Mouse (Mus musculus) heart, embryonic 10.5 days (tissue): Measurements from ENCODE around the gene Spdye4c. TPM values are rescaled to one million over a fixed set of nuclear protein-coding genes. Genes with fewer than 3 reads are reported as not detected.

ENCODE experiments used
- DNase-seq: peaks from one replicate; pipeline ENCODE4 v3.0.0-alpha.2; 2017; ENCODE audit warnings: low spot score
- H3K27ac ChIP-seq: fragments of 300-500 bp; sonication (generic); 2 replicates; pipeline ENCODE4 v1.5.1; 2016; ENCODE audit warnings: mild to moderate bottlenecking
- H3K27me3 ChIP-seq: fragments of 300-500 bp; sonication (generic); 2 replicates; pipeline ENCODE4 v1.6.1; 2016; ENCODE audit warnings: mild to moderate bottlenecking; ENCODE audit not compliant: poor library complexity, insufficient read depth, severe bottlenecking
- H3K36me3 ChIP-seq: fragments of 300-500 bp; sonication (generic); 2 replicates; pipeline ENCODE4 v1.6.1; 2016; ENCODE audit warnings: mild to moderate bottlenecking, moderate library complexity
- H3K4me1 ChIP-seq: fragments of 300-500 bp; sonication (generic); 2 replicates; pipeline ENCODE4 v1.6.1; 2016; ENCODE audit warnings: mild to moderate bottlenecking
- H3K4me3 ChIP-seq: fragments of 300-500 bp; sonication (generic); 2 replicates; pipeline ENCODE4 v1.5.1; 2016; ENCODE audit warnings: mild to moderate bottlenecking, moderate library complexity
- H3K9me3 ChIP-seq: fragments of 300-500 bp; sonication (generic); 2 replicates; pipeline ENCODE4 v1.6.1; 2016; ENCODE audit warnings: mild to moderate bottlenecking, moderate library complexity
- WGBS: fragments of 180-500 bp; shearing (Covaris S2); methylation state at CpG from one replicate; pipeline ENCODE4 v1.1.7; 2016; 5-methylcytosine and 5-hydroxymethylcytosine counted together
- polyA plus RNA-seq: library from polyadenylated mRNA; unstranded; fragments of >200 nt; fragmentation: Nextera tagmentation; extraction: Ambion mirVana; gene quantifications from 2 replicates; pipeline ENCODE4 v1.2.1, GENCODE M21; 2016

Spdye4c gene
- not detected in 2 replicates for polyA plus RNA-seq

DNA sequence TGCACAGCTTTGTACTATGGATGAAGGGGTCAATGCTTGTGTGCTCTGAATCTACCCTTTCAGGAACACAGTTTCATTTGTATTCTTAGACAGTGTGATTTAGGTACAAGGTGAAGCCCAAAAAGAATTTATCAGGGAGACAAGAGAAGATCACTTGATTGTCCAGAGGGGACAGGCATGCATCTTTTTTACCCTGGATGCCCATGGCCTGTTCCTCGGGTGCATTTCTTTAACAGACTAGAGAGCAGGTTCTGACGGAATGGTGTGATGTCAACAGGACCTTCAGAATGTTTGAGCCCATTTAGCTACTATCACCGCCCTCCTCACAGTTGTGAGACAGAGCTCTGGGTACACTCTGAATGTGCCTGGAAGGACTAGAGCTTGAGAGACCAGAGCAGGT, at the start of gene Spdye4c:
Gene Spdye4c (plus strand): TSS at position 301 of the 400 bp plus-strand sequence.
- no peaks in the 10 kb centered on the region for H3K9me3 ChIP-seq
- no peaks in the 10 kb centered on the region for H3K4me1 ChIP-seq
- no peak within 1 kb of the TSS for H3K27ac ChIP-seq
- no peak within 1 kb of the TSS for H3K4me3 ChIP-seq
- no peaks in the 10 kb centered on the region for H3K27me3 ChIP-seq
- no peak for DNase-seq
- H3K36me3 ChIP-seq, result no peaks in the 10 kb centered on the region
- WGBS, result 91% methylated on average over 3 of the region's 3 CpGs

DNA sequence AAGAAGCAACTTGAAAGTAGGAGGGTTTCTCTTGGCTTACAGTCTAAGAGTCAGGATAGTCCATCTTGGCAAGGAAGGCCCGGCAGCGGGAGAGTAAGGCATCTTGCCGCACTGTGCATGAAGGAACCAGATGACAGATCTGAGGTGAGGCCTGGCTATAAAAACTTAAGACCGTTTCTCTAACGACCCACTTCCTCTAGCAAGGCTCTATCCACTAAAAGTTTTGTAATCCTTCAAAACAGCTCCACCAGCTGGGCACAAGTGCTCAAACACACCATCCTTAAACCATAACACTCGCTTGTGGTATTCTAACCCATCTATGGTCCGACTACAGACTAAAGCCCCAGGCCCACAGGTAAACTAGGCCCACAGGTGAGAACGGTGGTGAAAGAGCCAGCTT, 47.5 kb upstream of the Spdye4c start:
- no peak for DNase-seq
- WGBS, result 79% methylated on average over 8 of the region's 8 CpGs
- no peaks in the 10 kb centered on the region for H3K4me1 ChIP-seq
- H3K36me3 ChIP-seq, result no peaks in the 10 kb centered on the region
- H3K9me3 ChIP-seq, result no peaks in the 10 kb centered on the region
- H3K4me3 ChIP-seq, result no peak overlapping the region
- H3K27me3 ChIP-seq, result no peaks in the 10 kb centered on the region
- H3K27ac ChIP-seq, result no peak overlapping the region

DNA sequence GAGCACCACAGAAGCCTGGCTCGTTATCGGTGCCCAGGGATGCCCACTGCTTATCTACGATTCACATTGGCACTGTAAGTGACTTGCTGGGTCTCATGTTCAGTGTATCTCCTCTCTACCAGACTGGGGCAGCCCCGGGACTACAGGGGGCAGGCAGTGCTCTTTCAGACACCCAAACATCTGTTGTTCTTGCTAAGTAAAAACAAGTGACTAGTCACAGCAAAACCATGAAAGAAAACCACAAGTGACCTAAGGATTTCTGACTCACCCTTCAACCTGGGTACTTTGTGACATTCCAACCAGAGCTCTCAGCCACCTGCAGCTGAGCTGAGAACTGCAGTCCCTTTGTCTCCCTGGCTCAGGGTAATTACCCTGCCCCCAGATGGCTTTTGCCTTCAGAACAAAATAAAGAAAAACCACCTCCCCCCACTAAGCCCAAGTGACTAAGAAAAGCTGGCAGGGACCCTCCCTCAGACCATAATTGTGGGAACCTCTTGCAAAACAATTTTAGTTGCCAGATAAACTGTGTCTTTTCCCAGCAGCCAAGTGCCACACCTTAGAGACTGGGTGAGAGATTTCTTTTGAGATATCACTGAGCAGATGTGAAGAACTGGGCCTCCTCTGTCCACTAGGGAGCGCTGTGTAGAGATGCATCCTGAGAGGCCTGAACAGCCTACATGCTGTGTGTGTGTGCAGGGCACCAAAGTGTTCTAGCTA, 46.4 kb upstream of the Spdye4c start:
- Histone ChIP-seq H3K27me3 (no peaks in the 10 kb centered on the region), H3K36me3 (no peaks in the 10 kb centered on the region), H3K27ac (no peak overlapping the region), H3K9me3 (no peaks in the 10 kb centered on the region), H3K4me3 (no peak overlapping the region), H3K4me1 (peaks cover 3% of the 10 kb centered on the region)
- 60% methylated on average over 5 of the region's 5 CpGs for WGBS
- DNase-seq, result no peak

DNA sequence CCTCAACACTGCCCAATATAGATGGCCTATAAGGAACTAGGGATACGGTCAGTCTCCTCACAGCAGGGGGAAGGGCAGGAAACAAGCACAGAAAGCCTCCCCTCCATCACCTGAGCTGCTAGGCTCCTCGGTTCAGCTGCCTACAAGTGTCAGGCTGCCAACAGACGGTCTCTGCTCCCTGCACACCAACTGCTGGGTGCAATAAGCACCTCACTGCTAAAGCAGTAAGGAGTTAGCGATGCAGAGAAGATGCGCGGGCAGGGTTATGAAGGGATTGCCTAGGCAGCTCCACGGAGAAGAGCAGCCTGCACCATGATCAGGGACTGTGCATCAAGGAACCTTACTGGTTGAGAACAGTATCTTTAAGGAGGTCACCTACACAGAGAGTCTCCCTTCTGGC, 45.6 kb upstream of the Spdye4c start:
- DNase-seq, result no peak
- no peaks in the 10 kb centered on the region for H3K9me3 ChIP-seq
- no peaks in the 10 kb centered on the region for H3K27me3 ChIP-seq
- H3K36me3 ChIP-seq, result no peaks in the 10 kb centered on the region
- 81% methylated on average over 7 of the region's 7 CpGs for WGBS
- no peak overlapping the region for H3K27ac ChIP-seq
- H3K4me1 ChIP-seq, result peaks cover 10% of the 10 kb centered on the region
- no peak overlapping the region for H3K4me3 ChIP-seq

DNA sequence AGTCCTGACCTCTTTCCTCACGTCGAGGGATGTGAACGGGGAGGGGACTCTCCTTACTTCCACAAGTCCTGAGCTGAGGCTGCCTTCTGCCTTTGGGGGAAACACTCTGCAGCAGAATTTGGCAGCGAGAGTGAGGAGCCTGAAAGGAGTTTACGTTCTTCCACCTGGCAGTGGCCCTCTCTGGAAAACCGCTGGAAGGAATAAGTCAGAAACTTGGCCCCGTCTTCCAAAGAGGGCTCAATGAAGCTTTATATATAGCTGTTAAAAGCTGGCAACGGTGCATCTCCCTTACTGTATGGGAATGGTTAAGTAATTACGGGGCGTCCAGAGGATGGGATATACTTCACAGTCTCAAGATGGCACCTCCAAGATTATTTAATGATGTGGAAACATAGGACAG, 43.9 kb upstream of the Spdye4c start:
- no peak overlapping the region for H3K27ac ChIP-seq
- peaks cover 2% of the 10 kb centered on the region for H3K27me3 ChIP-seq
- WGBS, result 83% methylated on average over 10 of the region's 10 CpGs
- no peaks in the 10 kb centered on the region for H3K9me3 ChIP-seq
- no peak overlapping the region for H3K4me3 ChIP-seq
- peaks cover 10% of the 10 kb centered on the region for H3K4me1 ChIP-seq
- no peak for DNase-seq
- H3K36me3 ChIP-seq, result no peaks in the 10 kb centered on the region

DNA sequence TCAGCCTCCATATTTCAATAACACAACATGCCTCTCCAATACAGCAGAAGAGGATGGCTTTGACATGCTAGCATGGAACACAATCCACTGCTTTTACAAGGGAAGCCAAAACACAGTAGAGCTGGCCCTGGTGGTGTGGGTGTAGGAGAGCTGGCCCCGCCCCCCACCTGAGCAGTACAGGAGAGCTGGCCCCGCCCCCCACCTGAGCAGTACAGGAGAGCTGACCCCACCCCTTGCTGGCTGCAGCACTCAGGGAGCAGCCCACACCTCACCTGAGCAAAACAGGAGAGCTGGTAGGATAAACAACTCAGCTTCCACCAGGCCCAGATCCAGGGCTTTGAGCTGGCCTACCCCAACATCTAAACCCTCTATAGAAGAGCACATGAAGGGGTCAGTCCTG, 42.7 kb upstream of the Spdye4c start:
- no peak for DNase-seq
- Histone ChIP-seq H3K4me1 (peaks cover 10% of the 10 kb centered on the region), H3K27me3 (peaks cover 6% of the 10 kb centered on the region), H3K27ac (no peak overlapping the region), H3K4me3 (no peak overlapping the region), H3K9me3 (no peaks in the 10 kb centered on the region), H3K36me3 (no peaks in the 10 kb centered on the region)
- whole genome bisulfite sequencing, result 57% methylated on average over 2 of the region's 2 CpGs

DNA sequence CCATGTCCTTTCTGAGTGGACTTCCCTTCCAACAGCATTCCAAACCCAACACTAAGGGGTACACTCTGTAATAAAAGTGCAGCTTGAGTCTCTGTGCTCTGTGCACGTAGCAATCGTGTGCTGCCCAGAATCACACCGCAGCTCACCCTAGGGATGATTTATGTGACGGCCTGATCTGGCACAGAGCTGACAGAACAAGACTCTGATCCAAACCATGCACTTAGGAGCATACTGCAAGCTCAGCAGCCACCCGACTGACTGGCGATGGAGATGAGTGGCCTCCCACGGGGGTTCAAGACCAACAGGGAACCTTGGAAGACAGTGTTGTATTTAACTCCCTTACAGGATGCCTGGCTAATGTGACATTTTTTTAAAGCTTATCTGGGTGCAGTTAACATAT, 41.4 kb upstream of the Spdye4c start:
- H3K4me3 ChIP-seq, result no peak overlapping the region; the same call in 1 of the 2 replicates
- no peaks in the 10 kb centered on the region for H3K9me3 ChIP-seq
- 29% methylated on average over 7 of the region's 7 CpGs for WGBS
- no peak for DNase-seq
- peaks cover 10% of the 10 kb centered on the region for H3K4me1 ChIP-seq
- H3K27ac ChIP-seq, result peak overlapping the region; percentile 62
- no peaks in the 10 kb centered on the region for H3K36me3 ChIP-seq
- H3K27me3 ChIP-seq, result peaks cover 6% of the 10 kb centered on the region

DNA sequence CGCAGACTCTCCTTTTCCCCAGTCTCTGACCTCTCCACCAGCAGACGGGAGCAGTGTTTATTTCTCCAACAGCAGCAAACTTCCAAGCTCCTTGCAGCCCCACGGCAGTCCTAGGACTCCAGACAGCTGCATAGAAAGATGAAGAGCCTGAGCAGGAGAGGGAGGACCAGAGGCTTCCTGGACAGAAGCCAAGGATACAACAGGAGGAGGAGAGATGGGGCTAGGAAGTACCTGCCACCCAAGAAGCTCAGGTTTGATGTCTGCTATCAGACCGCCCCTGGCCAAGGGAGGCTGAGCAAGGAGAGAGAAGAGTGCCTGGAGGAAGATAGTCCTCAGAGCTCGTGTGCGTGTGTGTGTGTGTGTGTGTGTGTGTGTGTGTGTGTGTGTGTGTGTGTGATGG, 41.0 kb upstream of the Spdye4c start:
- H3K36me3 ChIP-seq, result no peaks in the 10 kb centered on the region
- peaks cover 10% of the 10 kb centered on the region for H3K4me1 ChIP-seq
- H3K4me3 ChIP-seq, result no peak overlapping the region; the same call in 1 of the 2 replicates
- peak; percentile 83 for DNase-seq
- 18% methylated on average over 6 of the region's 6 CpGs for WGBS
- H3K9me3 ChIP-seq, result no peaks in the 10 kb centered on the region
- peaks cover 6% of the 10 kb centered on the region for H3K27me3 ChIP-seq
- peak overlapping the region; percentile 62 for H3K27ac ChIP-seq

DNA sequence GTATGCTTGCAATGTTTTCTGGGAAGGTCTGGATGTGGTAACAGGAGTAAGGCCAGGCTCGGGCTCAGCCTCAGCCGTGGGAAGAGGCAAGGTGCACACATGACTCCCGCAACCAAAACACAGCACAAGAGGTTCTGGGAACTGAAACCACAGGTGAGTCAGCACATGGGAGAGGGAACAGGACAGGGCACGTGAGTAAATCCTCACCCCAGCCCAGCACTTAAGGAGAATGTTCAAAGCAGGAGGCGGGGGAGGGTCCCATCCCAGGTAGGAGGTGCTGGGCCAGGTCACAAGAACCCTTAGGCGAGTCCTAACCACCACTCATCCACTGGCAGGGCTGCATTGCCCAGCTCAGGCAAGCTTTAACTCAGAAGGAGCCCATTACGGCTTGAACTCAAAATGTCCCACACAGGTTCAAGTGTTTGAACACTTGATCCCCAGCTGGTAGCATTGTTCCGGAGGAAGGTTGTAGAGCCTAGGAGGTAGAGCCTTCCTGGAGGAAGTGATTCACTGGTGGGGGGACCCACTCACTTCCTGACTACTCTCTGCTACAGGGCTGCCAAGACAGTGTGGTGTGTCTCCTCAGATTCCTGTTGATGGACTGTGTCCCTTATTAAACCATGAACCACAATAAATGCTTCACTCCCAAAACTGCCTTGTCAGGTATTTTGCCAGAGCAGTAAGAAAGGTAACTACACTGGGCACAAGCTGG, 38.8 kb upstream of the Spdye4c start:
- H3K4me3 ChIP-seq, result no peak overlapping the region
- no peak for DNase-seq
- H3K36me3 ChIP-seq, result no peaks in the 10 kb centered on the region
- peaks cover 6% of the 10 kb centered on the region for H3K27me3 ChIP-seq
- H3K9me3 ChIP-seq, result no peaks in the 10 kb centered on the region
- no peak overlapping the region for H3K27ac ChIP-seq
- 76% methylated on average over 8 of the region's 8 CpGs for WGBS
- peaks cover 10% of the 10 kb centered on the region for H3K4me1 ChIP-seq

DNA sequence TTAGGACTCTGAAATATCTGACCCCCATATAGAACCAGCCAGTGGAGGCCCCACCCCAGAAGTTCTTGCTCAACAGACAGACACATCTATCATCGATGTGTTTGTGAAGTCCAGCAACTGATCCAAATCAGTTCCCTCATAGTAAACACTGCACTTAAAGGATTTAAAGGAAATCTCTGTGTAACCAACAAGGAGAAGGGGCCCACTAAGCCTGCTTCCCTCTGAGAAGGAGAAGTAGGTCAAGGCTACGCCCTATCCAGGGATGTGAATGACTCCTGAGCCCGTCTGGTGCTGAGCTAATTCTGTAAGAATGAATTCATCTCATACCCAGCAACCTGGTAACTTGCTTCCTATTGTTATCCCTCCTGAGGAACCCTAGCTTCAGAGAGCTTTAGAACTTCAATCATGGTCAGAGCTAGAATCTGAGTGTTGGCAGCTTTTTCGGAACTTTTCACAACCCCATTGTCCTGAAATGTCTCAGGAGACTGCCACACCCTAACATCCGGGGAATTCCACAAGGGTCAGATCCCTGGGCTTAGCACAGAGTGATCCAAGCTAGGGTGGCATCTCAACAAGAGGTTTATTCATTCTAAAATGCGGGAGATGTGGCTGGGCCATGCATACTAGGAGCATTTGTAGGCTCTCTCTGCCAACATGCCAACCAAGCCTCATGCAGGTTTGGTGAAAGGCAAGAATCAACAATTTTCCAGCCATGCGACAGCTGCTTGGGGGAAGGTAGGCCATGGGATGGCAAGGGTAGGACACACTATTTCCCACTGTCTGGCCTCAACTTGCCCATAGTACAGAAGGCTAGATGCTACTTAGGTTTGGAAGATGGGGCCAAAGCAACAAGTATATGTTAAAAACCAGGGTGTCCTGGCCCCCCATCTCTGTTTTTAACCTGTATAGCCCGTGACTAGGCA, 38.0 kb upstream of the Spdye4c start:
- Histone ChIP-seq H3K9me3 (no peaks in the 10 kb centered on the region), H3K27me3 (peaks cover 6% of the 10 kb centered on the region), H3K4me1 (peaks cover 10% of the 10 kb centered on the region), H3K36me3 (no peaks in the 10 kb centered on the region), H3K27ac (no peak overlapping the region), H3K4me3 (no peak overlapping the region)
- 84% methylated on average over 8 of the region's 8 CpGs for WGBS
- no peak for DNase-seq

DNA sequence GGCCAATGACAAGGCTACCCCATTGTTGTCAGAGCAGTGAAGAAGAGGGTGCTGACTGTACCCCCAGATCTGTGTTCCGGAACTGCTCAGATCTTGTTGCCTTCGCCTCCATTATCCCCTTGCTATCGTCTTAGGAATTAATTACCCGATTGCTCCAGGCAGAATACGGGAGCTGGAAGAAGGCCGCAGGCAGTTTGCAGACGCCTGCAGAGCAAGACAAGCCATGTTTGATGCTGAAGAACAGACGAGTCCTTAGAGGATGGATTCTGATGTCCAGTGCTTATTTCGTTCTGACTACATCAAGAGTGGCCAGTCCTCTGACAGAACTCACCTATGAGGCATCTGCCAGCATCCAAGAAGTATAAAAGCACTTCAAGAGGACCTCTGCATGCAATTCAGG, 35.9 kb upstream of the Spdye4c start:
- H3K9me3 ChIP-seq, result no peaks in the 10 kb centered on the region
- WGBS, result 82% methylated on average over 9 of the region's 9 CpGs
- H3K4me3 ChIP-seq, result no peak overlapping the region
- peaks cover 2% of the 10 kb centered on the region for H3K4me1 ChIP-seq
- H3K27ac ChIP-seq, result no peak overlapping the region
- H3K36me3 ChIP-seq, result no peaks in the 10 kb centered on the region
- H3K27me3 ChIP-seq, result peaks cover 6% of the 10 kb centered on the region
- no peak for DNase-seq

DNA sequence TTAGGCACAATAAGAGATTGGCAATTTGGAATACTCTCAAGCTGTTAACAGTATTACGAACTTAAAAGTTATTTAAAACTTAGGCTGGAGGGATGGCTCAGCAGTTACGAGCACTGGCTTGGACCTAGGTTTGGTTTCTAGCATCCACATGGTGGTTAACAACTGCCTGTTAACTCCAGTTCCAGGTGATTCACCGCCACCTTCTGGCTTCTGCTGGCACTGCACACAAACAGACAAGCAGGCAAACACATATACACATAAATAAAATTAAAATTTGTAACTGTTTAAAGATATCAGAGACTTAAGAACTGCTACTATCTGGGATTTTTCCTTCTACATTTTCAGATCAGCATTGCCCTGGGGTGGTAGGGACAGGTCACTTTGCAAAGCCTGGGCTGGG, 26.8 kb upstream of the Spdye4c start:
- Histone ChIP-seq H3K4me1 (peaks cover 16% of the 10 kb centered on the region), H3K9me3 (no peaks in the 10 kb centered on the region), H3K4me3 (no peak overlapping the region), H3K27me3 (no peaks in the 10 kb centered on the region), H3K36me3 (no peaks in the 10 kb centered on the region), H3K27ac (no peak overlapping the region)
- WGBS, result 83% methylated on average over 3 of the region's 3 CpGs
- no peak for DNase-seq

DNA sequence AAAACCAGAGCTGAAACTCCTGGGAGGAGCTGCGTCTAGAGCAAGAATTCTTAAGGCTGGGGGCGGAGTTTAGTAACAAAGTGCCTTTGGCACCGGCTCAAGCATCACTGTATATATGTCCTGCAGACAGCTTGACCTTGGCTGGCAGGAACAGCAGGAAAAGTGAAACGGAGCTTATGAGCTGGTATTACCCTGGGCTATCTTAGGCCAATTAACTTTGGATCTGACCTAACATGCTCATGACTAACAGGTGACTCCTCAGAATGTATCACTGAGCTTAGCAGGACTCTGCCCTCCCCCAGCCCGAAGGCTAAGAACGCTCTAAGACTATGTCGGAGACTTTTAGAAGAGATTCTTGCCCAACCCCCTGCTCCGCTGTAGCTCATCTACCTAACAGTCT, 25.1 kb upstream of the Spdye4c start:
- H3K27me3 ChIP-seq, result no peaks in the 10 kb centered on the region
- no peak for DNase-seq
- H3K27ac ChIP-seq, result no peak overlapping the region
- WGBS, result 67% methylated on average over 8 of the region's 8 CpGs
- H3K9me3 ChIP-seq, result no peaks in the 10 kb centered on the region
- no peak overlapping the region for H3K4me3 ChIP-seq
- H3K4me1 ChIP-seq, result peaks cover 16% of the 10 kb centered on the region
- no peaks in the 10 kb centered on the region for H3K36me3 ChIP-seq
